Mouse (Mus musculus) liver, embryonic 14.5 days (tissue): ENCODE data around the gene Sdc4. TPM values are rescaled to one million over a fixed set of nuclear protein-coding genes. Genes with fewer than 3 reads are reported as not detected.

Experiments used
- ATAC-seq: fragments of 200-750 bp; cut with Nextera tagmentation; 2 replicates; pipeline ENCODE4 v1.8.0; 2017; ENCODE audit warnings: moderate number of reproducible peaks, mild to moderate bottlenecking, moderate library complexity; ENCODE audit not compliant: insufficient read depth
- DNase-seq, 3 experiments: peaks; one replicate each; pipeline ENCODE4 v3.0.0-alpha.2; 2012 to 2013; ENCODE audit warnings: low read depth in 3 of 3, low spot score in 3 of 3
- H3K27ac ChIP-seq: fragments of 300-500 bp; sonication (generic); 2 replicates; pipeline ENCODE4 v1.5.1; 2014; ENCODE audit warnings: moderate library complexity, mild to moderate bottlenecking, control low read depth, inconsistent platforms
- H3K27me3 ChIP-seq: fragments of 300-500 bp; sonication (generic); 2 replicates; pipeline ENCODE4 v1.6.1; 2014; ENCODE audit warnings: mild to moderate bottlenecking, low read length, moderate library complexity; ENCODE audit not compliant: control insufficient read depth, insufficient read depth
- H3K36me3 ChIP-seq: fragments of 300-500 bp; sonication (generic); replicated peaks from 2 replicates; pipeline ENCODE4 v1.6.1; 2014; ENCODE audit warnings: low read depth; ENCODE audit not compliant: control insufficient read depth, insufficient read depth
- H3K4me1 ChIP-seq, 2 experiments: fragments of 200-500 bp in 1 of 2; fragments of 300-500 bp in 1 of 2; sonication (generic) in 1 of 2; replicated peaks; 2 replicates each; pipeline ENCODE4 v1.6.1; 2012 to 2014; ENCODE audit warnings: antibody characterized with exemption in 1 of 2, inconsistent platforms in 1 of 2, low read length in 1 of 2; ENCODE audit not compliant: control insufficient read depth in 2 of 2, insufficient read depth in 2 of 2
- H3K4me2 ChIP-seq: fragments of 300-500 bp; sonication (generic); 2 replicates; pipeline ENCODE4 v1.6.1; 2014; ENCODE audit warnings: low read depth, mild to moderate bottlenecking, control low read depth, moderate library complexity
- H3K4me3 ChIP-seq, 2 experiments: fragments of 200-500 bp in 1 of 2; fragments of 300-500 bp in 1 of 2; sonication (generic) in 1 of 2; 2 replicates each; pipeline ENCODE4 v1.5.1; 2012 to 2014; ENCODE audit warnings: low read depth in 2 of 2, low read length in 2 of 2, mild to moderate bottlenecking in 2 of 2, control low read depth in 1 of 2, inconsistent platforms in 1 of 2, moderate library complexity in 1 of 2; ENCODE audit not compliant: insufficient read depth in 1 of 2
- H3K9ac ChIP-seq: fragments of 300-500 bp; sonication (generic); replicated peaks from 2 replicates; pipeline ENCODE4 v1.6.1; 2014; ENCODE audit warnings: mild to moderate bottlenecking, control low read depth, moderate library complexity
- H3K9me3 ChIP-seq: fragments of 300-500 bp; sonication (generic); 2 replicates; pipeline ENCODE4 v1.6.1; 2016; ENCODE audit warnings: low read length, mixed read lengths; ENCODE audit not compliant: control insufficient read depth
- CTCF ChIP-seq: IDR thresholded peaks from 2 replicates; pipeline ENCODE4 v1.5.1; 2016; ENCODE audit warnings: antibody characterized with exemption, low read depth, control low read depth
- EP300 ChIP-seq: IDR thresholded peaks from 2 replicates; pipeline ENCODE4 v1.6.1; 2016; ENCODE audit warnings: antibody characterized with exemption, low read depth
- WGBS: fragments of 180-500 bp; shearing (Covaris S2); extraction: QIAGEN DNeasy Blood & Tissue Kit; methylation state at CpG from one replicate; pipeline ENCODE4 v1.1.7; 2014; ENCODE audit not compliant: insufficient replicate concordance; 5-methylcytosine and 5-hydroxymethylcytosine counted together
- polyA plus RNA-seq, 2 experiments: library from polyadenylated mRNA; depleted of rRNA in 1 of 2; stranded (reverse) in 1 of 2; unstranded in 1 of 2; fragments of >200 nt; fragmentation: Nextera tagmentation in 1 of 2; extraction: Ambion mirVana in 1 of 2; gene quantifications; 2 replicates each; pipeline versions ENCODE4 v1.2.1 to v1.2.3; 2012 to 2014

Sdc4 gene
- polyA plus RNA-seq, 2 experiments: 10.8 to 25.4 TPM

DNA sequence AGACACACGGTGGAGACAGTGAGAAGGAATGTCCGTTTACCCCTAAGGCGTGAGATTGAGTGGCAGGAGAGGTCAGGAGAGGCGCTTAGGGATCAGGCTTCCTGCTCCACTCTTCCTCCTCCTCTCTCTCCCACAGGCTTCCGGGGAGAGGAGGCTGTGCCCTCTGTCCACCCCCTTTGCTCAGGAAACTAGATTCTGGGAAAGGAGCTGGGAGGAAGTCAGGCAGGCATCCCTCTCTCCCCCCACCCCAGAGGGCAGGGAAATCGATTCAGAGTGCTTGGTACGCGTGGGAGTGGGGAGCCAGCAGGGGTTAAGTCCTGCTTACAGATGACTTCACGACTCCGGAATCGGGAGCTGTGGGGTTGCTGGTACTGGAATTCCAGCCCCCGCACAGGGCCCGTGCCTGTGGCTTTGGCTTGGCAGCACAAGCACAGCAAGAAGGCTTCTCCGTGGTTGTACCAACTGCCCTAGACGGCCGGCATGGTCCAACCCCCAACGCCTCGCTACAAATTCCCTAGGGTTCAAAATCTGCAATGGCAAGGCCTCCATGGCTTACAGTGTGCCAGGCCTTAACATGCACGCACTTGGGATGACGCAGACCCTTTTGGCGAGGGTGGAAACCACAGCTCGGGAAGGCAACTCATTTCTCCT lies 11.0 kb downstream of the Sdc4 start:
- Histone ChIP-seq H3K4me2 (peak overlapping the region; percentile 35), H3K4me3 (no peak overlapping the region), H3K9ac (no peak overlapping the region), H3K27me3 (no peaks in the 10 kb centered on the region), H3K36me3 (no peaks in the 10 kb centered on the region), H3K4me1 (peaks cover 0 to 14% of the 10 kb centered on the region in 2 experiments; a peak in 2 of 4 replicates), H3K9me3 (no peaks in the 10 kb centered on the region), H3K27ac (peak overlapping the region; percentile 31; the same call in 1 of the 2 replicates)
- DNase-seq (no peak), ATAC-seq (no peak)
- 16% methylated on average over 22 of the region's 22 CpGs for WGBS
- TF ChIP-seq CTCF: no peak
- TF ChIP-seq EP300: no peak

DNA sequence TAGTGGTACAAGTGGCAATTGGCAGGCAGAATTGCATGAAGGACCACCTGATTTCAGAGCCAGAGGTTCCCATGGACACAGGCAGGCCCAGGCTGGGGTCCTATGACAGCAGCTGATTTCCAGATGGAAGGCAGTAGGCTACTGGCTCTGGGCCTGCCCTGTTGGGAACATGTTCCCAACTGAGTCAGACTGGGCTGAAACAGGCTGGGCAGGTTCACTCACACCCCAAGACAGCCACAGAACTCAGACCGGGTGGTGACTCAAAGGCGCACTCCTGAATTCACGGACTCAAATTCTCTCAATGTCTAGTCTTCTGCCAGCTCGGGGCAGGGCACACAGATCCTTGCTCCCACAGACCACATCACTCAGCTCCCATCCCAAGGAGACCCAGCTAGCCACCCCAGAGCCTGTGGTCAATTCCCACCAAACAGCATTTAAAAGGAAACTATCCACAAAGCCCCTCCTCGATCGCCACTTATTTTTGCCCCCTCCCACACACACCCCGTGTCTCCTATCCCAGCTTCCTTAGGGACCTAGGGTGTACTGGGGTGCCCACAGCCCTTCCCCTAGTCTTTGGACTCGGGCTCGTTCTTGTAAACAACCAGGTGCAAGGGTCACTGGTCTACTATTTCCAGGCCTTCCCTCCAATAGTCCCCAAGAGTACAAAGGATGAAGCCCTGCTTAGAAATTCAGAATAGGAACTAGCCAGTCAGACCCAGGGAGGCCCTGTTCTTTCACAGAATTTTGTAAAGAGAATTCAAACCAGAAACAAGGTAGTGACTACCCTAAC lies 11.8 kb downstream of the Sdc4 start:
- Histone ChIP-seq H3K36me3 (no peaks in the 10 kb centered on the region), H3K4me3 (no peak overlapping the region), H3K27ac (no peak overlapping the region), H3K9me3 (no peaks in the 10 kb centered on the region), H3K9ac (no peak overlapping the region), H3K27me3 (no peaks in the 10 kb centered on the region), H3K4me2 (peak overlapping the region; percentile 35), H3K4me1 (peaks cover 0 to 14% of the 10 kb centered on the region in 2 experiments; a peak in 2 of 4 replicates)
- ATAC-seq (no peak), DNase-seq (no peak)
- 53% methylated on average over 9 of the region's 9 CpGs for WGBS
- TF ChIP-seq CTCF (no peak), EP300 (no peak)

DNA sequence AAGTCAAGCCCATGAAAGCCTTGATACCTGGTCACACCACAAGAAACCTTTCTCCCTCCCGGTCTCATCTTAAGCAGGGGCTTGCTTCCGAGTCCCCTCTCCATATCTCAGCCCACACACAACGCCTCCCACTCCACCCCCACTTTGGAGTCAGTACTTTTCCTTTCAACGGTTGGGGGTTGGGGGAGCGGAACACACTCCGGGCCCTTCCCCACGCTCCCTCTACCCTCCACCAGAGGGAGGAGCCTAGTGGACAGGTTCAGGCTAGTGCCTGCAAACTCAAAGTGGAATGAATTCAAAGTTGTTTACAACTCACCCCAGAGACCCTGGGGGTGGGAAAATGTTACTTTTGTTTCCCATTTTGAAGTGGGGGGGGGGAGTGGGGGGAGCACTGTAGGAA lies 13.0 kb downstream of the Sdc4 start:
- no peak for DNase-seq
- Histone ChIP-seq H3K36me3 (no peaks in the 10 kb centered on the region), H3K27me3 (no peaks in the 10 kb centered on the region), H3K4me3 (no peak overlapping the region), H3K9me3 (no peaks in the 10 kb centered on the region), H3K9ac (no peak overlapping the region), H3K27ac (no peak overlapping the region), H3K4me2 (peak overlapping the region; percentile 18; the same call in 1 of the 2 replicates), H3K4me1 (peaks cover 0 to 12% of the 10 kb centered on the region in 2 experiments; a peak in 2 of 4 replicates)
- TF ChIP-seq EP300: no peak
- peak; percentile 20; the same call in 1 of the 2 replicates for TF ChIP-seq CTCF
- 13% methylated on average over 7 of the region's 7 CpGs for WGBS
- no peak for ATAC-seq

GRCm38 (mm10) chr2:164429881-164430615 lies 13.6 kb downstream of the Sdc4 start:
- WGBS: 34% methylated on average over 15 of the region's 15 CpGs
- Histone ChIP-seq H3K4me1 (peaks cover 0 to 12% of the 10 kb centered on the region in 2 experiments; a peak in 2 of 4 replicates), H3K27ac (no peak overlapping the region), H3K27me3 (no peaks in the 10 kb centered on the region), H3K36me3 (no peaks in the 10 kb centered on the region), H3K9ac (no peak overlapping the region), H3K9me3 (no peaks in the 10 kb centered on the region), H3K4me3 (no peak overlapping the region), H3K4me2 (no peak overlapping the region)
- no peak for DNase-seq
- no peak for ATAC-seq
- TF ChIP-seq EP300 (no peak), CTCF (no peak)
